Mouse (Mus musculus): ENCODE measurements around the gene AU015836.
"Not testable (repeated sequence)": the region's sequence is repeated elsewhere in the genome, so short reads cannot be mapped to it uniquely, and the experiment has no call there.

Gene AU015836

DNA sequence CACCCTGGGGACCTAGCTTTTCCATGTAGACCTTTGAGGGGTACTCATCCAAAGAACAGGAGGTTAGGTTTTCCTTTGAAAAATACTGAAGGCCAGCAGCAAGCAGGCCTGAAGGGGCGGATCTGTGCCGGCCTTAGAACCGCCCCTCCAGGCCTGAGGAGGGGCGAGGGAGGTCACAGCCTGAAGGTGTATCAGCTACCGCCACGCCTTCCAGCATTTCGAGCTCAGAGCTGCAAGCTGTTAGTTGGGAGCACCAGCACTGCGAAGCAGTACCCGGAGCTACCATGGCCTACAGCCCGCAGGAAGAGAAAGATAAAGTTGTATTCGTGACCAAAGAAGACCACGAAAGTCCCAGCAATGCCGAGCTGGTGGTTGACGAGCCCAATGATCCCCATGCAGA lies at the start of gene AU015836:
AU015836 (plus strand) TSS at position 216 of the 400 bp plus-strand sequence.
- no peak for DNase-seq

GRCm38 (mm10) chrX:93919017-93919416 lies 49.4 kb upstream of the AU015836 start:
- no peak for DNase-seq

GRCm38 (mm10) chrX:93928379-93928778 lies 40.1 kb upstream of the AU015836 start:
- no peak for DNase-seq

DNA sequence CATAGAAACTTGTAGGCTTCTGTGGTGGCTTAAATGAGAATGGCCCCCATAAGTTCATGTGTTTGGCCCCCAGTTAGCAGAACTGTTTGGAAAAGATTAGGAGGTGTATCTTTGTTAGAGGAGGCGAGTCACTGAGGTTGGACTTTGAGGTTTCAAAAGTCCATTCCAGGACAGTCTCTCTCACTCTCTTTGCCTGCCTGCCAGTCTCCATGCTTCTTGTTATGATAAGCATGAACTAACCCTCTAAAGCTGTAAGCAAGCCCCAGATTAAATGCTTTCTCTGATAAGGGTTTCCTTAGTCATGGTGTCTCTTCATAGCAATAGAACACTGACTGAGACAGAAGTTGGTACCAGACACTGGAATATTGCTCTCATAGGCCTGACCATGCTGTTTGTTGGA lies 39.7 kb upstream of the AU015836 start:
- no peak for DNase-seq

DNA sequence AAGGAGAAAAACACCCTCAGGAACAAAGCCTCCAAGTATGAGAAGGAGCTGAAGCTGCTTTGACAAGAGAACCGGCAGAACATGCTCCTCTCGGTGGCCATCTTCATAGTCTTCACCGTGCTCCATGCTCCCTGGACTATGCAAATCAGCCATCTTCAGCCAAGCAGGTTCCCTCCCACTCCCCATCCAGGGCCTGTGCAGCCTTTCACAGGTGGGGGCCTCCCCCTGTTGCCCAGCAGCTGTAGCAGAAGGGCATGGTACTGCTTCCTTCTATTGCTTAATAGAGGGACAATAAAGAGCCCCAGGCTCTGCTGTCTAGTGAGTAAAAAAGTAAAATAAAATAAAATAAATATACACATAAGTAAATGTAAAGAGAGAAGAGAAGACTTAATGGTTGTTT lies 36.8 kb upstream of the AU015836 start:
- DNase-seq, result no peak

- DNase-seq, result peak; percentile 37
These were observed 11.7 kb upstream of the AU015836 start for GRCm38 (mm10) chrX:93956727-93957126.

DNA sequence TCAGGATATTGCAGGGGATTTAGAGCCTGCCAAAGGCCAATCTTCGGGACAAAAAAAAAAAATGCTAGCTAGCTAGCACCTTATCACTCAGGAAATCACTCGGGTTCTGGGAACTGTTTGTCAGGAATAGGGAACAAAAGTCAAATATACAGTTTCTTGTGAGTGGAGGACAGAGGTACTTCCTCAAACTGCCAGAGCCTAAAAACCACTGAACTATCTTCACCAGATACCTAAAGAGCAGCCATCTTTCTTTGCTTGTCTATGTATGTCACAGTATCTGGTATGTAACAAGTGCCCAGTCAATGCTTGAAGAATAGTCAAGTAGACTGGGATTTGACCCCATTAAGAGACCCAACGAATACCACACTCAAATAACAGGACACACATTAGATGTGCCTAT lies 10.0 kb upstream of the AU015836 start:
- no peak for DNase-seq

DNA sequence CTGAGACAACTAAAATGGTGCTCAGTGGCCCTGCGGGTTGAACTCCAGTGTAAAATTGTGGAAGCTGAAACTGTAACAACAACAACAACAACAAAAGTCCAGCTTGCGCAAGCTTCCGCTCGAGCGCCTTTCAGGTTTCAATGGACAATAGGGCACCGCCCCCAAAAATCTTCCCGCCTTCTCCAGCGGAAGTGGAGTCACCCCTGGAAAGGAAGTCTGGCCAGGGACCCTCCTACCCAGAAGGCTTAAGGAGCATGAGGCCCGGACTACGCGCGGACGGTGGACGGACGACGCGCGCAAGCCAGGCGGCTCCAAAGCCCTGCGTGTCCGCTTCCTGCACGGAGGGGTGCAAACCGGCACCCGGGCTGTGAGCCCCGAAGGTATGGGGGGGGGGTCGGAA lies 11.9 kb downstream of the AU015836 start:
- no peak for DNase-seq

GRCm38 (mm10) chrX:93982193-93982592 lies 13.7 kb downstream of the AU015836 start:
- DNase-seq, result no peak

- DNase-seq, result not testable (repeated sequence)
These were observed 16.6 kb downstream of the AU015836 start for GRCm38 (mm10) chrX:93985096-93985495.

GRCm38 (mm10) chrX:94006991-94007390 lies 38.5 kb downstream of the AU015836 start:
- DNase-seq, result no peak

DNA sequence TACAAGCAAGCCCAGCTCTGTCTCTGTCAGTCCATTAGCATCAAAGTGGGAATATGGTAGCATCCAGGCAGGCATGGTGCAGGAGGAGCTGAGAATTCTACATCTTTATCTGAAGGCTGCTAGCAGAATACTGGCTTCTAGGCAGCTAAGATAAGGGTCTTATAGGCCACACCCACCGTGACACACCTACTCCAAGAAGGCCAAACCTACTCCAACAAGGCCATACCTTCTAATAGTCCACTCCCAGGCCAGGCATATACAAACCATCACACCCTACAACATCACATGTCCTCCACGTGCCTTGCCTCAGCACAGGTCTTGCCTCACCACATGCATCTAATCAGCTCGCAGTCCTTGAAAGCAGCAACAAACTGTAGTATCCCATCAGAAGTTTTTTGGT lies 41.0 kb downstream of the AU015836 start:
- DNase-seq, result no peak

DNA sequence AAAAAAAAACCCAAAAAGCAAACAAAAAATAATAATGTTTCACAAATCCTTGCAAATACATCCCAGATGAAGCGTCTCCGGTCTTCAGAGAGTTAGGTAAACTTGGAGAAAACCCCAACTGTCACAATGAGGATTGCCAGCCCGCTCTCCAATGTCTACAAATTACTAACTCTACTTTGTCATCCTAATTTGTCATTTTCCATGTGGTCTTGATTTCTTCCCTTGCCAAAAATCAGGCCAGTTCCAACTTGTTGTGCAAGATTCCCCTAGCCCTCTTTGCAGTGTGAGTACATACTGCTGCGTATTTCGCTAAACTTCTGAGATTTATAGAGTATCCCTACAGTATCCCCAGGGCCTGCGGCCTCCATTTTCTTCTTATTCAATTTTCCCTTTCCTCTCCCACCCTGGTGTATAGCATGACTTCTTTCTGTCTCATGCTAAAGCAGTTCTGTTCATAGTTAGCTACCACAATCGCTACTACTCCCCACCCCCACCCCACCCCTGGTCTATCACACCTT lies 43.3 kb downstream of the AU015836 start:
- DNase-seq, result no peak

- peak; percentile 21 for DNase-seq
These were observed 44.2 kb downstream of the AU015836 start for GRCm38 (mm10) chrX:94012479-94013167.

GRCm38 (mm10) chrX:94016891-94017290 lies 48.4 kb downstream of the AU015836 start:
- DNase-seq, result no peak

- DNase-seq, result no peak
These were observed 53.9 kb downstream of the AU015836 start for GRCm38 (mm10) chrX:94022264-94022874.
